Mouse (Mus musculus) ES-Bruce4 (cell line): ENCODE data around the gene Uqcr11. TPM values are rescaled to one million over a fixed set of nuclear protein-coding genes. Genes with fewer than 3 reads are reported as not detected.
A peak's percentile ranks its signal among the peaks of the same experiment; 100 is the strongest.

Experiments
- H3K27ac ChIP-seq: 2 replicates; pipeline ENCODE4 v1.5.1; 2012; ENCODE audit warnings: low read length, inconsistent platforms; ENCODE audit not compliant: insufficient read depth
- H3K27me3 ChIP-seq: 2 replicates; pipeline ENCODE4 v1.6.1; 2012; ENCODE audit warnings: mild to moderate bottlenecking, low read length, inconsistent platforms; ENCODE audit not compliant: control insufficient read depth, poor library complexity, insufficient read depth, severe bottlenecking
- H3K36me3 ChIP-seq: 2 replicates; pipeline ENCODE4 v1.6.1; 2012; ENCODE audit warnings: inconsistent platforms, mild to moderate bottlenecking, low read length, moderate library complexity; ENCODE audit not compliant: control insufficient read depth, poor library complexity, insufficient read depth, severe bottlenecking
- H3K4me1 ChIP-seq: one replicate; pipeline ENCODE4 v1.8.1; 2011; ENCODE audit warnings: low read length; ENCODE audit not compliant: control insufficient read depth, insufficient read depth
- H3K4me3 ChIP-seq: 2 replicates; pipeline ENCODE4 v1.5.1; 2011; ENCODE audit warnings: low read depth, mild to moderate bottlenecking, low read length
- H3K9ac ChIP-seq: 2 replicates; pipeline ENCODE4 v1.6.1; 2012; ENCODE audit warnings: low read depth, mild to moderate bottlenecking, inconsistent platforms; ENCODE audit not compliant: poor library complexity, severe bottlenecking
- H3K9me3 ChIP-seq: replicated peaks from 2 replicates; pipeline ENCODE4 v1.6.1; 2012; ENCODE audit warnings: mild to moderate bottlenecking, low read length, inconsistent platforms; ENCODE audit not compliant: control insufficient read depth, poor library complexity, insufficient read depth, severe bottlenecking
- CTCF ChIP-seq: IDR thresholded peaks from one replicate; pipeline ENCODE4 v1.8.1; 2011; ENCODE audit warnings: low read depth, low read length
- EP300 ChIP-seq: IDR thresholded peaks from 2 replicates; pipeline ENCODE4 v1.6.1; 2011; ENCODE audit warnings: low read depth, low read length; ENCODE audit not compliant: insufficient read depth
- POLR2A ChIP-seq: IDR thresholded peaks from one replicate; pipeline ENCODE4 v1.8.1; 2011; ENCODE audit warnings: low read length; ENCODE audit not compliant: insufficient read depth
- polyA plus RNA-seq: library from polyadenylated mRNA; stranded (reverse); fragments of >200 nt; gene quantifications from 2 replicates; pipeline ENCODE4 v1.2.4, GENCODE M21; 2011; ENCODE audit warnings: low read depth; ENCODE audit not compliant: missing spikeins, insufficient read depth, insufficient read length

Gene Uqcr11
- polyA plus RNA-seq, 1 experiment, result 199 TPM

DNA sequence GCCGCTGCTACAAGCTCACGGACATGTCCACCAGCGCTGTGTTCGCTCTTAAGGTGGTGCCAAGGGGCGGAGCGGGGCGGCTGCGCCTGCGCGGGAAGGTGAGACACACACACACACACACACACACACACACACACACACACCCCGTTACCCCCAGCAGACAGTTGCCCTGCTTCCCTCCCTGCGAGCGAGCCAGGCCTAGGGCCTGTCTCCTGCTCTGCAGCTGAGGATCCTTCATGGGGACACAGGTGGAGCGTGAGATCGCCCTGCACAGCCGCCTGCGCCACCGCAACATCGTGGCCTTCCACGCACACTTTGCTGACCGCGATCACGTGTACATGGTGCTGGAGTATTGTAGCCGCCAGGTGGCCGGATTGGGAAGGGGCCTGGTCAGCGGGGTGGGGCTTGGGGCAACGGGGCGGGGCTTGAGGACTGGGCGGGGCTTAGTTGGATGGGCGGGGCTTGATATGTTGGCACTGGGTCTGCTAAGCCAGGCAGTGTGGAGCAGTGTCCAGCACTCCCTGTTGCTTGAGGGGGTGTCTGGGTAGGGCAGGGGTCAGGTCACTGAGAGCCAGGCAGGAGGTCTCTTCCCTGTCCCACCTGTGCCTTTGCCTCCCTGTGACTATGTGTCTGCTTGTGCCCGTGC, 48.5 kb downstream of the Uqcr11 start:
- no peaks in the 10 kb centered on the region for H3K27me3 ChIP-seq
- TF ChIP-seq EP300 (no peak), POLR2A (no peak), CTCF (no peak)
- H3K36me3 ChIP-seq, result no peaks in the 10 kb centered on the region
- no peaks in the 10 kb centered on the region for H3K4me1 ChIP-seq
- H3K9ac ChIP-seq, result peak overlapping the region; percentile 6; the same call in 1 of the 2 replicates
- no peak overlapping the region for H3K27ac ChIP-seq
- peak overlapping the region; percentile 26 for H3K4me3 ChIP-seq
- no peaks in the 10 kb centered on the region for H3K9me3 ChIP-seq

DNA sequence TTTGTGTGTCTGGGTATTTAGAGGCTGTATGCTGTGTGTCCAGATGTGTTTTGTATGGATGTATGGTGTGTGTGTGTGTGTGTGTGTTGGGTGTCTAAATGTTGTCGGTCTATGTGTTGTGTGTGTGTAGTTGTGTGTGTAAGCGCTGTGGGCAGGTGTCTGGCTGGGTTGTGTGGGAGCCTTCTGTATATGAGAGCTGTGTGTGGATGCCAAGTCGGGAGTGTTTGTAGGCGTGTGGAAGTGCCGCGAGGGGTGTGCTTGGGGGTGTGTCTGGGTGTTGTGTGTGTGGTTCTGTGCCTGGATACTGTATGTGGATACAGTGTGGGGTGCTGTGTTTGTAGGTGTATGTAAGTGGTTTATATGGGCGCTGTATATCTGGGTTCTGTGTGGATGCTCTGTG, 49.3 kb downstream of the Uqcr11 start:
- Histone ChIP-seq H3K4me3 (no peak overlapping the region), H3K9me3 (no peaks in the 10 kb centered on the region), H3K9ac (no peak overlapping the region), H3K27ac (no peak overlapping the region), H3K36me3 (no peaks in the 10 kb centered on the region), H3K4me1 (no peaks in the 10 kb centered on the region), H3K27me3 (no peaks in the 10 kb centered on the region)
- TF ChIP-seq EP300 (no peak), CTCF (no peak), POLR2A (no peak)

DNA sequence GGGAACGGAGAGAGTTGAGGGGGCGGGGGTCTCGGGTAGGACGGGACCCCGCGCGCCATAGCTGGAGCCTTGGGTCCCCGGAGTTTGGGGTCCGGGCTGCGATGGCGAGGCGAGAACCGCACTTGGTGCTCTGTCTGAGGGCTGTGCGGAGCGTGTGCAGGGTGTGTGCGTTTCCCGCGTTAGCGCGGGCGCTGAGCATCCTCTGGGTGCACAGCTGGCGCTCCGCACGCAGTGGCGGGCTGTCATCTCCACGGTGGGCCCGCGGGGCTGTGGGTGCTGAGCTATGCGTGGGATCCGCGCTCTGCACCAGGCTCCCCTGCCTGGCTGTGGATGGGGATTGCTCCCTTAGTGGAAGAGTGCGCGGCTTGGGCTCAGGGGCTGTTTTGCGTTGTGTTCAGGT, 49.9 kb downstream of the Uqcr11 start:
- Histone ChIP-seq H3K4me3 (peak overlapping the region; percentile 54), H3K4me1 (no peaks in the 10 kb centered on the region), H3K27ac (no peak overlapping the region), H3K9me3 (no peaks in the 10 kb centered on the region), H3K27me3 (no peaks in the 10 kb centered on the region), H3K9ac (peak overlapping the region; percentile 75), H3K36me3 (no peaks in the 10 kb centered on the region)
- TF ChIP-seq CTCF, result no peak
- no peak for TF ChIP-seq EP300
- TF ChIP-seq POLR2A, result no peak

DNA sequence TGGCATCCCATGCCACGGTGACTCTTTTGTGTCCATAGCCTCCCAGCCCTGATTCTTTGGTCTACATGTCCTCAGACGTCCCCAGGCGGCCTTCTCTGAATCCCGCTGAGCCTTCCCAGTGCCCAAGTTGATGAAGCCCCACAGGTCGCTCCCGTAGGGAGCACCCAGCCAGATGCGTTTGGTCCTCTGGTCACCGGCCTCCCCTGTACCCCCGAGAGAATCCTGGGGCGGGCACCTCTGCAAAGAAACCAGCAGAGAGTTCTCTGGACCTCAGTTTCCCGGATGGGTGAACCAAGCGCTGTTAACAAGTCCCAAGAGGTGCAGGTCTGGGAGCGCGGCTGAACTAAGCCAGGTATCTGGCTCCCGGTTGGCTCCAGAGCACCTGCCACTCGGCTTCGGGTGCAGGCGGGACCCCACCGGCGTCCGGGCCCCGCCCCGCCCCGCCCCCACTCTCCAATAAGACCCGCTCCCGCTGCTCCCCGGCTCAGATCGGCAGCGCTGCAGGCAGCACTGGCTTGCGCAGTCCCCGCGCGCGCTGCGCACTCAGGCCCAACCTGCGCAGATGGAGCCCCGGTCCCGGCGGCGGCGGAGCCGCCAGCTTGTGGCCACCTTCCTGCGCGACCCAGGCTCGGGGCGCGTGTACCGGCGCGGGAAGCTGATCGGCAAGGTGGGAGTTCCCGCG, 50.5 kb downstream of the Uqcr11 start, which contains the start of gene Plk5:
Gene Plk5 (plus strand): TSS at position 459 of the 682 bp plus-strand sequence.
- no peaks in the 10 kb centered on the region for H3K9me3 ChIP-seq
- TF ChIP-seq POLR2A (no peak), EP300 (no peak), CTCF (no peak)
- no peaks in the 10 kb centered on the region for H3K4me1 ChIP-seq
- no peaks in the 10 kb centered on the region for H3K36me3 ChIP-seq
- H3K27me3 ChIP-seq, result no peaks in the 10 kb centered on the region
- H3K27ac ChIP-seq, result no peak within 1 kb of the TSS
- peak within 1 kb of the TSS; percentile 75 for H3K9ac ChIP-seq
- peak within 1 kb of the TSS; percentile 54 for H3K4me3 ChIP-seq

DNA sequence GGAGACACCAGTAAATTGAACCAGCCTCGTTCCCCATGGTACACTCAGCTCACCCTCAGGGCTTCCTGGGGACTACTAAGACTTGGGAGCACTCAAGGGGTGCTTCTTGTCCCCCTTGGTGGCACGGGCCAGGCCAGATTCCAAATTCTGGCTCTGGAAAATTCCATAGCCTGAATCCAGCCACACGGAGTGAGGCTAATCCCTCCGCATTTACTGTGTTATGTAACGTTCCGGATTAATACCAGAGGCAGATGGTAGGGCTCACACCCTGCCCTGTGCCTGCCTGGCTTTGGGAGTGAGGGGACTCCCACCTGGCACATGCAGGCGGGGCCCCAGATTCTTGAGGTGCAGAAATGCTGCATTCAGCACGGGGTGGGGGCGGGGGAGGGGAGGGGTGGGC, 51.2 kb downstream of the Uqcr11 start:
- no peak overlapping the region for H3K4me3 ChIP-seq
- TF ChIP-seq CTCF (no peak), EP300 (no peak), POLR2A (no peak)

More for the DNA sequence above, 51.2 kb downstream of the Uqcr11 start:
- no peaks in the 10 kb centered on the region for H3K9me3 ChIP-seq
- no peaks in the 10 kb centered on the region for H3K4me1 ChIP-seq
- H3K36me3 ChIP-seq, result no peaks in the 10 kb centered on the region
- no peak overlapping the region for H3K9ac ChIP-seq
- no peaks in the 10 kb centered on the region for H3K27me3 ChIP-seq
- no peak overlapping the region for H3K27ac ChIP-seq

Other genes starting within 250 kb of the Uqcr11 start
- gene Cirbp, start 240.8 kb downstream of the Uqcr11 start, polyA plus RNA-seq, result 51.9 and 58.2 TPM in 2 replicates
- gene 1600002K03Rik, start 233.9 kb downstream of the Uqcr11 start, polyA plus RNA-seq, result 7.6 and 7.7 TPM in 2 replicates
- 7.2 and 11.2 TPM in 2 replicates for gene Efna2, start 227.3 kb downstream of the Uqcr11 start, polyA plus RNA-seq
- gene Mum1, start 180.4 kb downstream of the Uqcr11 start, polyA plus RNA-seq, result 35.7 and 36.5 TPM in 2 replicates
- 63.9 and 72.8 TPM in 2 replicates for gene Ndufs7, start 157.7 kb downstream of the Uqcr11 start, polyA plus RNA-seq
- gene Gamt, start 145.8 kb downstream of the Uqcr11 start, polyA plus RNA-seq, result 0.68 and 0.82 TPM in 2 replicates
- gene Dazap1, start 145.3 kb downstream of the Uqcr11 start, polyA plus RNA-seq, result 175 and 192 TPM in 2 replicates
- gene Rps15, start 114.4 kb downstream of the Uqcr11 start, polyA plus RNA-seq, result 2,641 and 2,952 TPM in 2 replicates
- gene Apc2, start 110.9 kb downstream of the Uqcr11 start, polyA plus RNA-seq, result 3.2 and 3.8 TPM in 2 replicates
- gene 2310011J03Rik, start 86.3 kb downstream of the Uqcr11 start, polyA plus RNA-seq, result 11.6 and 13.2 TPM in 2 replicates
- gene Pcsk4, start 77.3 kb downstream of the Uqcr11 start, polyA plus RNA-seq, result 2.8 and 3.1 TPM in 2 replicates
- gene Reep6, start 76.9 kb downstream of the Uqcr11 start, polyA plus RNA-seq, result 17.3 and 17.6 TPM in 2 replicates
- gene Adamtsl5, start 58.4 kb downstream of the Uqcr11 start, polyA plus RNA-seq, result 3.8 and 5.4 TPM in 2 replicates
- gene Plk5, start 50.4 kb downstream of the Uqcr11 start, polyA plus RNA-seq, result 11.1 and 12.6 TPM in 2 replicates
- gene Mex3d, start 19.2 kb downstream of the Uqcr11 start, polyA plus RNA-seq, result 25.0 and 28.0 TPM in 2 replicates
- 81.3 and 84.8 TPM in 2 replicates for gene Mbd3, start 7.3 kb downstream of the Uqcr11 start, polyA plus RNA-seq
- gene Tcf3, start 26.8 kb upstream of the Uqcr11 start, polyA plus RNA-seq, result 78.0 and 78.2 TPM in 2 replicates
- not detected in 2 replicates for gene Onecut3, start 88.0 kb upstream of the Uqcr11 start, polyA plus RNA-seq
- 1.2 and 1.6 TPM in 2 replicates for gene Atp8b3, start 132.3 kb upstream of the Uqcr11 start, polyA plus RNA-seq
- gene Rexo1, start 154.7 kb upstream of the Uqcr11 start, polyA plus RNA-seq, result 29.5 and 32.8 TPM in 2 replicates
- 24.9 TPM in 2 replicates for gene Klf16, start 170.5 kb upstream of the Uqcr11 start, polyA plus RNA-seq
- gene Abhd17a, start 183.5 kb upstream of the Uqcr11 start, polyA plus RNA-seq, result 35.8 and 49.5 TPM in 2 replicates
- gene Scamp4, start 196.0 kb upstream of the Uqcr11 start, polyA plus RNA-seq, result 58.4 and 68.9 TPM in 2 replicates
- 3.6 and 5.4 TPM in 2 replicates for gene Adat3, start 196.1 kb upstream of the Uqcr11 start, polyA plus RNA-seq
- 2.4 and 2.8 TPM in 2 replicates for gene Gm49322, start 199.2 kb upstream of the Uqcr11 start, polyA plus RNA-seq
- gene Csnk1g2, start 216.0 kb upstream of the Uqcr11 start, polyA plus RNA-seq, result 82.7 and 84.6 TPM in 2 replicates